Mouse (Mus musculus) central nervous system, embryonic 11.5 days (tissue): Measurements from ENCODE around the gene Alx1. TPM values are rescaled to one million over a fixed set of nuclear protein-coding genes. Genes with fewer than 3 reads are reported as not detected.

Source experiments
- polyA plus RNA-seq: library from polyadenylated mRNA; depleted of rRNA; stranded (reverse); fragments of >200 nt; gene quantifications from 2 replicates; pipeline ENCODE4 v1.2.3, GENCODE M21; 2012; rRNA removed

Gene Alx1
- 7.4 and 12.0 TPM in 2 replicates for polyA plus RNA-seq

DNA sequence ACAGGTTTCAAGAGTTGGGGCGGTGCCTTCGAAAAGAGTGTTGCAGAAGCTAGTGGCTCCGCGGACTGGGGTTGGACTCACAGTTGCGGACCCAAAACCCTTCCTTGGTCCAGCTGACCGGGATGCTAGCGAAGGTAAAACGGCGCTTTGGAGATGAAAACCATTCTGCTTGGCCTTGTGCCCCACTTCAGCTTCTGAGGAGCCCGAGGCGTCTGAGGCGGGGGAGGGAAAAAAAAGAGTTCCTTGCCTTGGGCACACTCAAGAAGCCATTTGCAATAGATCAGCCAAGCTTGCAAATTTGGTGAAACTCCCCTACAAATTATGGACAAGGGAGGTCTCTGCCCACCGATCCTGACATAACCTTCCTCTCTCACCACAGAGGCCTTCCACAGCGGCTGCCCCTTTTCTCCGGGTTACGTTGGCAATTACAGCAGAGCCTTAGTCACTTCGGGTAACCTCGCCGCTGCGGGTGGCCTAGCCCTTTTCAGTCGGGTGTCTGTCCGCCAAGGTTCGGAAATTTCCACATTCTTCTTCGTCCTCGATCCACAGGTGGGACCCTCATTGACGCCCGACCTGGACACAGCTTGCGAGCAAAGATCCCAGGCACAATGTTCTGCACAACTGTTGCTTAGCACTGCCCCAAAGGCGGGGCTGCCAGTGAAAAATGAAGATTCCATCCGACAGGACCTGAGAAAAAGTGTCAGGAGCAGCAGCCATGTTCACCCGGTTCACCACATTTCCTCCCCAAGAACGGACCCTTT is at the start of gene Alx1:
TSS of gene Alx1 (minus strand) at position 486 of the 761 bp plus-strand sequence.

Other genes starting within 250 kb of the Alx1 start
- gene Lrriq1, start 206.1 kb upstream of the Alx1 start, polyA plus RNA-seq = 0.86 and 0.92 TPM in 2 replicates